15 mouse cellular contexts compared by ENCODE assay signal in the genomic region with DNA sequence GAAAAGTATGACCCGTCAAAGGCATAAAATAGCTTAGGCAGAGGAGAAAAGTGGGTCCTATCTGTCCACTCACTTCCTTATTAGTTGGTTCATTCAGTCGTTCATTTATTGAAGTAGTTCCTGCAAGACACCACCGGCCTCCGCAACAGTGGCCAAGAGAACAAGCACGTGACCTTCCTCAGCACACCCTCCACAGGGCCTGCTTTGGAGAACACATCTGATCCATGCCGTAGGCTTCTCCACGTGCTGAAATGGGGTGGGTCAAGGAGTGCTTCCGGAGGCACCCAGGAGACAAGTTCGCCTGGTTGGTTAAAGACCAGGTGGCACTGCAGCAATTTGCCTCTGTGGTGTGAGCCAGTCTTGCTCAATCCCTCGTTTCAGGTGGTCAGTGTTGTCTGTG.
"Had no signal": no experiment of that assay in that cellular context is flagged by ENCODE, and none has a peak within 500 bp of the region (broad histone marks: within the 10 kb centered on the region; RNA-seq: fewer than 3 reads in every experiment).

No protein-coding gene starts in this region.

- H3K4me1 ChIP-seq: liver, embryonic 13.5 days; liver, embryonic 15.5 days; megakaryocyte, embryonic 14.5 days had no signal

- H3K27me3 ChIP-seq: liver, embryonic 13.5 days; liver, embryonic 15.5 days; lung, embryonic 15.5 days; megakaryocyte, embryonic 14.5 days; midbrain, embryonic 13.5 days; midbrain, embryonic 15.5 days; neural tube, embryonic 12.5 days had no signal

- H3K27ac ChIP-seq: liver, embryonic 13.5 days; liver, embryonic 15.5 days; lung, embryonic 15.5 days; macrophage; midbrain, embryonic 15.5 days; neural tube, embryonic 12.5 days had no signal

- H3K4me2 ChIP-seq: liver, embryonic 13.5 days; liver, embryonic 15.5 days; lung, embryonic 15.5 days; midbrain, embryonic 11.5 days; midbrain, embryonic 13.5 days; midbrain, embryonic 15.5 days; neural tube, embryonic 12.5 days had no signal

- H3K9me3 ChIP-seq: liver, embryonic 13.5 days; liver, embryonic 15.5 days; lung, embryonic 15.5 days; megakaryocyte, embryonic 14.5 days; midbrain, embryonic 13.5 days; midbrain, embryonic 15.5 days; neural tube, embryonic 12.5 days had no signal

- H3K4me3 ChIP-seq: liver, embryonic 13.5 days; liver, embryonic 15.5 days; lung, embryonic 15.5 days; megakaryocyte, embryonic 14.5 days; midbrain, embryonic 13.5 days; midbrain, embryonic 15.5 days; neural tube, embryonic 12.5 days had no signal

- H3K36me3 ChIP-seq: liver, embryonic 13.5 days; liver, embryonic 15.5 days; lung, embryonic 15.5 days; midbrain, embryonic 13.5 days; midbrain, embryonic 15.5 days; neural tube, embryonic 12.5 days had no signal

- H3K9ac ChIP-seq: liver, embryonic 13.5 days; liver, embryonic 15.5 days; liver, postnatal 0 days; lung, embryonic 15.5 days; midbrain, embryonic 13.5 days; midbrain, embryonic 15.5 days; neural tube, embryonic 12.5 days had no signal

- DNase-seq: liver, embryonic 13.5 days; liver, postnatal 0 days; lung, postnatal 10 days; right cerebral cortex, postnatal 14 days; thymus, adult 2 months; thymus, postnatal 25 days; thymus, postnatal 4 days had no signal

- ATAC-seq: liver, postnatal 0 days; midbrain, embryonic 13.5 days had no signal
